Mouse (Mus musculus) embryo, embryonic 9.5 days (tissue): Measurements from ENCODE around the gene Pla2g10.
"Not testable (repeated sequence)": the region's sequence is repeated elsewhere in the genome, so short reads cannot be mapped to it uniquely, and the experiment has no call there.

Experiments
- DNase-seq: peaks from one replicate; pipeline ENCODE4 v3.0.0-alpha.2; 2017; ENCODE audit errors: extremely low spot score

The Pla2g10 gene

GRCm38 (mm10) chr16:13729428-13729827 is 1.4 kb downstream of the Pla2g10 start:
- no peak for DNase-seq

- DNase-seq, result no peak
Observed at GRCm38 (mm10) chr16:13727811-13728335, 2.9 kb downstream of the Pla2g10 start.

GRCm38 (mm10) chr16:13722937-13723336 is 7.8 kb downstream of the Pla2g10 start:
- DNase-seq, result no peak

GRCm38 (mm10) chr16:13716821-13717553 is 13.8 kb downstream of the Pla2g10 start:
- no peak for DNase-seq

GRCm38 (mm10) chr16:13714910-13715309 is 15.9 kb downstream of the Pla2g10 start:
- no peak for DNase-seq

- DNase-seq, result no peak
Observed at GRCm38 (mm10) chr16:13704676-13705075, 26.1 kb downstream of the Pla2g10 start.

- no peak for DNase-seq
Observed at GRCm38 (mm10) chr16:13702184-13702583, 28.6 kb downstream of the Pla2g10 start.

GRCm38 (mm10) chr16:13698998-13699397 is 31.8 kb downstream of the Pla2g10 start:
- no peak for DNase-seq

- DNase-seq, result no peak
Observed at GRCm38 (mm10) chr16:13678601-13679319, 52.0 kb downstream of the Pla2g10 start.

GRCm38 (mm10) chr16:13674511-13674910 is 56.3 kb downstream of the Pla2g10 start:
- no peak for DNase-seq

GRCm38 (mm10) chr16:13673114-13673513 is 57.7 kb downstream of the Pla2g10 start:
- no peak for DNase-seq

GRCm38 (mm10) chr16:13672386-13672898 is 58.3 kb downstream of the Pla2g10 start:
- DNase-seq, result peak; percentile 54

- DNase-seq, result peak; percentile 92
Observed at GRCm38 (mm10) chr16:13671685-13672385, 58.9 kb downstream of the Pla2g10 start, which contains the start of the genes Bfar and 3110001I22Rik. TSS of gene Bfar (plus strand) at chr16:13671858. TSS of gene 3110001I22Rik (plus strand) at chr16:13671929.

GRCm38 (mm10) chr16:13670896-13671295 is 59.9 kb downstream of the Pla2g10 start:
- DNase-seq, result not testable (repeated sequence)

GRCm38 (mm10) chr16:13669282-13669681 is 61.5 kb downstream of the Pla2g10 start:
- DNase-seq, result no peak

- DNase-seq, result no peak
Observed at GRCm38 (mm10) chr16:13668402-13669108, 62.2 kb downstream of the Pla2g10 start.

- peak; percentile 90 for DNase-seq
Observed at GRCm38 (mm10) chr16:13667878-13668343, 62.9 kb downstream of the Pla2g10 start, which contains the start of gene Parn. TSS of gene Parn (minus strand) at chr16:13668170.
